Mouse (Mus musculus) left cerebral cortex, adult 2 months (tissue): ENCODE results near the gene Mrps23. TPM values are rescaled to one million over a fixed set of nuclear protein-coding genes. Genes with fewer than 3 reads are reported as not detected.
A peak's percentile ranks its signal among the peaks of the same experiment; 100 is the strongest.

Experiments
- DNase-seq, 2 experiments: peaks; one replicate each; pipeline ENCODE4 v3.0.0; 2021 to 2022; ENCODE audit warnings: low spot score in 2 of 2, mixed read lengths in 1 of 2; ENCODE audit errors: extremely low spot score in 1 of 2
- H3K27ac ChIP-seq: fragments of 200-600 bp; 2 replicates; pipeline ENCODE4 v1.8.1; 2022
- H3K4me3 ChIP-seq: fragments of 200-600 bp; 2 replicates; pipeline ENCODE4 v1.8.1; 2022
- CTCF ChIP-seq: fragments of 200-600 bp; IDR thresholded peaks from 2 replicates; pipeline ENCODE4 v1.8.1; 2022; ENCODE audit warnings: antibody characterized with exemption, mild to moderate bottlenecking, moderate library complexity
- intact Hi-C: fragments of 180-260 bp; cut with DNase I; formaldehyde crosslinking; loops from one replicate; pipeline ENCODE4 v1.15.1; 2025
- total RNA-seq, 2 experiments: library from RNA; stranded (reverse); gene quantifications; 2 replicates each; pipeline ENCODE4 v1.2.3; 2021

Gene Mrps23
- total RNA-seq, 2 experiments from 2014 or later: 66.4 to 71.1 TPM

GRCm38 (mm10) chr11:88216231-88216685 lies 12.1 kb downstream of the Mrps23 start:
- Histone ChIP-seq H3K27ac (peak overlapping the region; percentile 28; the same call in 1 of the 2 replicates), H3K4me3 (peak overlapping the region; percentile 31)
- peak; percentile 100 for TF ChIP-seq CTCF
- DNase-seq: peak; percentile 62 to 68
- intact Hi-C loops: loop anchor here (1.0 to 5.0 kb wide), 3 partner anchors 71 to 607 kb away; no protein-coding TSS in a partner anchor

- no peak overlapping the region for H3K27ac ChIP-seq
- no peak for TF ChIP-seq CTCF
- no peak overlapping the region for H3K4me3 ChIP-seq
- intact Hi-C loops: loop anchor here (5.0 kb wide), 2 partner anchors 69 to 509 kb away; no protein-coding TSS in a partner anchor
- DNase-seq: no peak
Measured at GRCm38 (mm10) chr11:88218155-88218554, 14.0 kb downstream of the Mrps23 start.

GRCm38 (mm10) chr11:88218586-88218985 lies 14.4 kb downstream of the Mrps23 start:
- intact Hi-C loops: loop anchor here (5.0 kb wide), 2 partner anchors 69 to 509 kb away; no protein-coding TSS in a partner anchor
- no peak for TF ChIP-seq CTCF
- no peak overlapping the region for H3K4me3 ChIP-seq
- no peak for DNase-seq
- H3K27ac ChIP-seq: no peak overlapping the region

GRCm38 (mm10) chr11:88221929-88222475 lies 17.8 kb downstream of the Mrps23 start:
- Histone ChIP-seq H3K27ac (no peak overlapping the region), H3K4me3 (no peak overlapping the region)
- DNase-seq: no peak
- intact Hi-C loops: no loop called here
- TF ChIP-seq CTCF: no peak

- no peak for TF ChIP-seq CTCF
- Histone ChIP-seq H3K4me3 (no peak overlapping the region), H3K27ac (no peak overlapping the region)
- no peak for DNase-seq
- intact Hi-C loops: no loop called here
Measured at GRCm38 (mm10) chr11:88227001-88227957, 23.1 kb downstream of the Mrps23 start.

- intact Hi-C loops: no loop called here
- no peak overlapping the region for H3K4me3 ChIP-seq
- H3K27ac ChIP-seq: no peak overlapping the region
- DNase-seq: no peak
- TF ChIP-seq CTCF: no peak
Measured at GRCm38 (mm10) chr11:88231213-88231790, 27.1 kb downstream of the Mrps23 start.

- intact Hi-C loops: no loop called here
- no peak for TF ChIP-seq CTCF
- no peak for DNase-seq
- Histone ChIP-seq H3K27ac (no peak overlapping the region), H3K4me3 (no peak overlapping the region)
Measured at GRCm38 (mm10) chr11:88233528-88234427, 29.6 kb downstream of the Mrps23 start.

GRCm38 (mm10) chr11:88234789-88235188 lies 30.6 kb downstream of the Mrps23 start:
- Histone ChIP-seq H3K27ac (no peak overlapping the region), H3K4me3 (no peak overlapping the region)
- intact Hi-C loops: no loop called here
- no peak for TF ChIP-seq CTCF
- no peak for DNase-seq

- intact Hi-C loops: no loop called here
- no peak for TF ChIP-seq CTCF
- H3K27ac ChIP-seq: peak overlapping the region; percentile 45; the same call in 1 of the 2 replicates
- no peak overlapping the region for H3K4me3 ChIP-seq
- DNase-seq: peak in 1 of 2 experiments; percentile 24
Measured at GRCm38 (mm10) chr11:88235221-88236203, 31.3 kb downstream of the Mrps23 start.

GRCm38 (mm10) chr11:88240275-88240674 lies 36.1 kb downstream of the Mrps23 start:
- no peak for TF ChIP-seq CTCF
- intact Hi-C loops: no loop called here
- no peak for DNase-seq
- no peak overlapping the region for H3K27ac ChIP-seq
- H3K4me3 ChIP-seq: no peak overlapping the region
